ENCODE assay signal across 8 mouse cellular contexts in genomic region chr5:52669426-52670191, GRCm38 (mm10). TPM values are rescaled to one million over a fixed set of nuclear protein-coding genes. Genes with fewer than 3 reads are reported as not detected.
DNase-seq lines count a peak whose midpoint lies in the region; ATAC-seq and TF ChIP-seq lines count a peak whose summit lies in the region.

Gene Sepsecs (minus strand): TSS chr5:52669708.

- 6% methylated on average over 51 of the region's 56 CpGs for WGBS in hindbrain, postnatal 0 days

- H3K9ac ChIP-seq in hindbrain, postnatal 0 days (replicated peaks; ENCODE audit: low read length), result peak within 1 kb of the TSS; percentile 65

- no peak for TF ChIP-seq CTCF in gastrocnemius, adult 2 months (IDR thresholded peaks at IDR 0.05)
- TF ChIP-seq CTCF in hindbrain, postnatal 0 days (IDR thresholded peaks at IDR 0.05; ENCODE audit: low read depth), result peak; percentile 38; the same call in 1 of the 2 replicates
- peak; percentile 26; the same call in 1 of the 2 replicates for TF ChIP-seq CTCF in left cerebral cortex, adult 2 months (IDR thresholded peaks at IDR 0.05)

- peak within 1 kb of the TSS; percentile 79 for H3K4me2 ChIP-seq in hindbrain, postnatal 0 days (ENCODE audit: low read depth, low read length)

- peak within 1 kb of the TSS; percentile 90 for H3K27ac ChIP-seq in gastrocnemius, adult 2 months
- peak within 1 kb of the TSS; percentile 37; the same call in 1 of the 2 replicates for H3K27ac ChIP-seq in hindbrain, postnatal 0 days
- H3K27ac ChIP-seq in left cerebral cortex, adult 2 months, result peak within 1 kb of the TSS; percentile 68

- no peaks in the 10 kb centered on the region for H3K9me3 ChIP-seq in hindbrain, postnatal 0 days (ENCODE audit: low read length)

- no peaks in the 10 kb centered on the region for H3K27me3 ChIP-seq in hindbrain, postnatal 0 days (ENCODE audit: insufficient read depth, low read length)

- peak; percentile 96 for DNase-seq in ZHBTc4 (ENCODE audit: low read depth, low spot score)
- DNase-seq in gastrocnemius, adult 2 months, result peak; percentile 95
- DNase-seq in hindbrain, postnatal 0 days (ENCODE audit: low spot score), result peak; percentile 95
- peak; percentile 93 to 97 for DNase-seq in left cerebral cortex, adult 2 months (ENCODE audit: extremely low spot score in 1 of 2, low spot score in 2 of 2)
- peak; percentile 93 to 97 for DNase-seq in right cerebral cortex, adult 2 months (ENCODE audit: low spot score in 2 of 2)
- peak; percentile 92 for DNase-seq in urinary bladder, postnatal 14 days (ENCODE audit: low spot score)

- H3K4me3 ChIP-seq in gastrocnemius, adult 2 months, result peak within 1 kb of the TSS; percentile 71
- H3K4me3 ChIP-seq in hindbrain, postnatal 0 days (ENCODE audit: low read length), result peak within 1 kb of the TSS; percentile 63
- peak within 1 kb of the TSS; percentile 98 for H3K4me3 ChIP-seq in left cerebral cortex, adult 2 months

- no peaks in the 10 kb centered on the region for H3K36me3 ChIP-seq in hindbrain, postnatal 0 days (ENCODE audit: insufficient read depth, low read length)

- H3K4me1 ChIP-seq in hindbrain, postnatal 0 days (ENCODE audit: insufficient read depth, low read length), result peaks cover 5% of the 10 kb centered on the region; the same call in 1 of the 2 replicates

- intact Hi-C loops in gastrocnemius, adult 2 months (cut with DNase I), result loop anchor here (5.0 kb wide), 2 partner anchors 73 to 163 kb away; partner anchors contain the start of genes Anapc4 and Pi4k2b
- intact Hi-C loops in left cerebral cortex, adult 2 months (cut with DNase I), result loop anchor here (2.0 kb wide), 2 partner anchors 113 to 151 kb away; no protein-coding TSS in a partner anchor

- ATAC-seq in common myeloid progenitor, adult 5-6 weeks (replicated peaks; ENCODE audit: low read depth, poor library complexity, severe bottlenecking), result peak; percentile 97
- peak; percentile 97 for ATAC-seq in hindbrain, postnatal 0 days
- ATAC-seq in megakaryocyte, adult 5-6 weeks (ENCODE audit: poor library complexity, severe bottlenecking), result peak; percentile 96

RNA-seq across cellular contexts. Expression of gene Sepsecs, which starts in this region (rescaled TPM):
- total RNA-seq in common myeloid progenitor, adult 5-6 weeks (2017), result 16.1 and 18.9 TPM in 2 replicates
- total RNA-seq in gastrocnemius, adult 2 months (2021), result 1 to 10 TPM; 6.0 to 7.2 TPM
- total RNA-seq in hindbrain, postnatal 0 days (2014; rRNA removed), result 7.2 and 9.4 TPM in 2 replicates
- 4.5 and 6.1 TPM in 2 replicates for polyA plus RNA-seq in hindbrain, postnatal 0 days (2015; fragmentation: Nextera tagmentation; extraction: Ambion mirVana)
- 10 to 100 TPM; 10.9 to 11.7 TPM for total RNA-seq in left cerebral cortex, adult 2 months (2021)
- 5.2 and 8.5 TPM in 2 replicates for total RNA-seq in megakaryocyte, adult 5-6 weeks (2015)
- 9.2 and 9.3 TPM in 2 replicates for total RNA-seq in megakaryocyte, adult 5-6 weeks (2017)

Comparison
In these comparisons a context has a peak if more than half of its experiments do, and no peak if none do; other contexts are left out.
1. Peak in every context shown above with its lines: DNase-seq, ATAC-seq, H3K4me3 ChIP-seq and H3K27ac ChIP-seq.
2. H3K27ac ChIP-seq: peak in every context shown above with its lines; median percentile 90 in gastrocnemius, adult 2 months; 68 in left cerebral cortex, adult 2 months; 37 in hindbrain, postnatal 0 days.